Mouse (Mus musculus) c-Kit-positive CD71-positive TER-119-negative erythroid progenitor cells, embryonic 14.5 days (primary cell): ENCODE data around the gene Vmn1r198.
"Not testable (repeated sequence)": the region's sequence is repeated elsewhere in the genome, so short reads cannot be mapped to it uniquely, and the experiment has no call there.

Experiments
- DNase-seq: peaks from one replicate; pipeline ENCODE4 v3.0.0-alpha.2; 2013; ENCODE audit warnings: low read depth

Vmn1r198 gene

GRCm38 (mm10) chr13:22350064-22350463 is at the start of gene Vmn1r198:
Gene Vmn1r198, plus strand, starts transcription at chr13:22350364.
- no peak for DNase-seq

GRCm38 (mm10) chr13:22308075-22308474 is 42.1 kb upstream of the Vmn1r198 start:
- not testable (repeated sequence) for DNase-seq

- no peak for DNase-seq
These were observed 34.8 kb upstream of the Vmn1r198 start for GRCm38 (mm10) chr13:22315361-22315760.

- DNase-seq, result no peak
These were observed 32.8 kb upstream of the Vmn1r198 start for GRCm38 (mm10) chr13:22317366-22317765.

GRCm38 (mm10) chr13:22320091-22320490 is 30.1 kb upstream of the Vmn1r198 start:
- DNase-seq, result no peak

GRCm38 (mm10) chr13:22324289-22324688 is 25.9 kb upstream of the Vmn1r198 start, which contains the start of gene Vmn1r197:
Gene Vmn1r197, plus strand, starts transcription at chr13:22324589.
- DNase-seq, result no peak

- no peak for DNase-seq
These were observed 16.9 kb upstream of the Vmn1r198 start for GRCm38 (mm10) chr13:22333269-22333668.

- no peak for DNase-seq
These were observed 14.6 kb upstream of the Vmn1r198 start for GRCm38 (mm10) chr13:22335565-22335964.

GRCm38 (mm10) chr13:22350813-22351212 is 649 bp downstream of the Vmn1r198 start:
- DNase-seq, result no peak

GRCm38 (mm10) chr13:22379518-22379917 is 29.4 kb downstream of the Vmn1r198 start, which contains the start of gene Vmn1r199:
Gene Vmn1r199, plus strand, starts transcription at chr13:22379818.
- no peak for DNase-seq

GRCm38 (mm10) chr13:22381128-22381527 is 31.0 kb downstream of the Vmn1r198 start:
- not testable (repeated sequence) for DNase-seq

- DNase-seq, result no peak
These were observed 33.2 kb downstream of the Vmn1r198 start for GRCm38 (mm10) chr13:22383401-22383800.

GRCm38 (mm10) chr13:22387050-22387449 is 36.9 kb downstream of the Vmn1r198 start:
- no peak for DNase-seq

GRCm38 (mm10) chr13:22390073-22390472 is 39.9 kb downstream of the Vmn1r198 start, which contains the start of gene Vmn1r200:
Gene Vmn1r200, plus strand, starts transcription at chr13:22390373.
- no peak for DNase-seq

- DNase-seq, result no peak
These were observed 52.8 kb downstream of the Vmn1r198 start for GRCm38 (mm10) chr13:22402978-22403377.
